Mouse (Mus musculus): ENCODE data around the gene Zfp239.
A peak's percentile ranks its signal among the peaks of the same experiment; 100 is the strongest.

The Zfp239 gene

GRCm38 (mm10) chr6:117907301-117907978 lies 45.5 kb downstream of the Zfp239 start:
- Histone ChIP-seq H3K27me3 (ENCODE audit: control insufficient read depth, insufficient read depth, low read length, poor library complexity, severe bottlenecking) (no peaks in the 10 kb centered on the region), H3K36me3 (ENCODE audit: control insufficient read depth, insufficient read depth, low read length, poor library complexity, severe bottlenecking) (peaks cover 1% of the 10 kb centered on the region; the same call in 1 of the 2 replicates)
- DNase-seq (ENCODE audit: low read depth, low spot score), result peak; percentile 97

GRCm38 (mm10) chr6:117907979-117908355 lies 46.1 kb downstream of the Zfp239 start:
- DNase-seq (ENCODE audit: low read depth, low spot score), result no peak
- peaks cover 1% of the 10 kb centered on the region; the same call in 1 of the 2 replicates for H3K36me3 ChIP-seq (ENCODE audit: control insufficient read depth, insufficient read depth, low read length, poor library complexity, severe bottlenecking)
- no peaks in the 10 kb centered on the region for H3K27me3 ChIP-seq (ENCODE audit: control insufficient read depth, insufficient read depth, low read length, poor library complexity, severe bottlenecking)

GRCm38 (mm10) chr6:117908424-117908900 lies 46.6 kb downstream of the Zfp239 start:
- no peaks in the 10 kb centered on the region for H3K27me3 ChIP-seq (ENCODE audit: control insufficient read depth, insufficient read depth, low read length, poor library complexity, severe bottlenecking)
- peak; percentile 43 for DNase-seq (ENCODE audit: low read depth, low spot score)
- no peaks in the 10 kb centered on the region; the same call in 1 of the 2 replicates for H3K36me3 ChIP-seq (ENCODE audit: control insufficient read depth, insufficient read depth, low read length, poor library complexity, severe bottlenecking)

- H3K27me3 ChIP-seq (ENCODE audit: control insufficient read depth, insufficient read depth, low read length, poor library complexity, severe bottlenecking), result no peaks in the 10 kb centered on the region
- H3K36me3 ChIP-seq (ENCODE audit: control insufficient read depth, insufficient read depth, low read length, poor library complexity, severe bottlenecking), result no peaks in the 10 kb centered on the region; the same call in 1 of the 2 replicates
Observed at GRCm38 (mm10) chr6:117910120-117910661, 48.3 kb downstream of the Zfp239 start.

GRCm38 (mm10) chr6:117914541-117914940 lies 52.6 kb downstream of the Zfp239 start:
- no peaks in the 10 kb centered on the region for H3K27me3 ChIP-seq (ENCODE audit: control insufficient read depth, insufficient read depth, low read length, poor library complexity, severe bottlenecking)
- DNase-seq (ENCODE audit: low read depth, low spot score), result no peak

More at GRCm38 (mm10) chr6:117910120-117910661, 48.3 kb downstream of the Zfp239 start:
- no peak for DNase-seq (ENCODE audit: low read depth, low spot score)

GRCm38 (mm10) chr6:117916205-117916736 lies 54.4 kb downstream of the Zfp239 start:
- DNase-seq (ENCODE audit: low read depth, low spot score), result no peak
- H3K27me3 ChIP-seq (ENCODE audit: control insufficient read depth, insufficient read depth, low read length, poor library complexity, severe bottlenecking), result no peaks in the 10 kb centered on the region

More at GRCm38 (mm10) chr6:117914541-117914940, 52.6 kb downstream of the Zfp239 start:
- H3K36me3 ChIP-seq (ENCODE audit: control insufficient read depth, insufficient read depth, low read length, poor library complexity, severe bottlenecking), result peaks cover 1% of the 10 kb centered on the region

GRCm38 (mm10) chr6:117916737-117917426 lies 55.0 kb downstream of the Zfp239 start:
- peak; percentile 92 for DNase-seq (ENCODE audit: low read depth, low spot score)
- Histone ChIP-seq H3K27me3 (ENCODE audit: control insufficient read depth, insufficient read depth, low read length, poor library complexity, severe bottlenecking) (no peaks in the 10 kb centered on the region), H3K36me3 (ENCODE audit: control insufficient read depth, insufficient read depth, low read length, poor library complexity, severe bottlenecking) (peaks cover 7% of the 10 kb centered on the region)

More at GRCm38 (mm10) chr6:117916205-117916736, 54.4 kb downstream of the Zfp239 start:
- peaks cover 5% of the 10 kb centered on the region for H3K36me3 ChIP-seq (ENCODE audit: control insufficient read depth, insufficient read depth, low read length, poor library complexity, severe bottlenecking)

- H3K36me3 ChIP-seq (ENCODE audit: control insufficient read depth, insufficient read depth, low read length, poor library complexity, severe bottlenecking), result peaks cover 7% of the 10 kb centered on the region
- DNase-seq (ENCODE audit: low read depth, low spot score), result peak; percentile 71
- H3K27me3 ChIP-seq (ENCODE audit: control insufficient read depth, insufficient read depth, low read length, poor library complexity, severe bottlenecking), result no peaks in the 10 kb centered on the region
Observed at GRCm38 (mm10) chr6:117917576-117917975, 55.7 kb downstream of the Zfp239 start.

GRCm38 (mm10) chr6:117918043-117918442 lies 56.1 kb downstream of the Zfp239 start:
- Histone ChIP-seq H3K36me3 (ENCODE audit: control insufficient read depth, insufficient read depth, low read length, poor library complexity, severe bottlenecking) (peaks cover 10% of the 10 kb centered on the region), H3K27me3 (ENCODE audit: control insufficient read depth, insufficient read depth, low read length, poor library complexity, severe bottlenecking) (no peaks in the 10 kb centered on the region)
- no peak for DNase-seq (ENCODE audit: low read depth, low spot score)

GRCm38 (mm10) chr6:117920659-117921640 lies 59.0 kb downstream of the Zfp239 start:
- Histone ChIP-seq H3K27me3 (ENCODE audit: control insufficient read depth, insufficient read depth, low read length, poor library complexity, severe bottlenecking) (no peaks in the 10 kb centered on the region), H3K36me3 (ENCODE audit: control insufficient read depth, insufficient read depth, low read length, poor library complexity, severe bottlenecking) (peaks cover 13% of the 10 kb centered on the region)
- peak; percentile 87 for DNase-seq (ENCODE audit: low read depth, low spot score)

- no peak for DNase-seq (ENCODE audit: low read depth, low spot score)
- peaks cover 13% of the 10 kb centered on the region for H3K36me3 ChIP-seq (ENCODE audit: control insufficient read depth, insufficient read depth, low read length, poor library complexity, severe bottlenecking)
- no peaks in the 10 kb centered on the region for H3K27me3 ChIP-seq (ENCODE audit: control insufficient read depth, insufficient read depth, low read length, poor library complexity, severe bottlenecking)
Observed at GRCm38 (mm10) chr6:117922041-117922440, 60.1 kb downstream of the Zfp239 start.

All from splenic B cell, adult 2 months (primary cell).